Mouse (Mus musculus): ENCODE data around the gene Usp3. TPM values are rescaled to one million over a fixed set of nuclear protein-coding genes. Genes with fewer than 3 reads are reported as not detected.

Gene Usp3
- polyA plus RNA-seq, 1 experiment from 2014 or later: 106 TPM

DNA sequence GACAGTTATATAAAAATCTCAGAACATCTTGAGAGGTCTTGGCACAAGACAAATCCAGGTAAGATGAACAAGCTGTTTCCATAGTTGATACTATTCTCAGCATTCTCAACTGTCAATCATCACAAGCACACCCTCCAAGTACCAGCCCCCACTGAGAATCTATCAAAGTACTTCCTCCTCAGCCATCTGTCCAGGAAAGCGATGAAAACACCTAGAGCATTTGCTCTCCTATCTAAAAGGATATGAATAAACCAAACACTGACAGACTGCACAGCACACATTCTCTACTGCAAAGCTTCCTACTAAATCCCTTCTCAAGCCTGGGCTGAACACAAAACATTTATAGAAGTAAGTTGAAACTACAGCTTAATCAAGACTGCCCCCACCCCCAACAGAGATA is 6.4 kb downstream of the Usp3 start:
- H3K36me3 ChIP-seq (ENCODE audit: control insufficient read depth, insufficient read depth, low read length): no peaks in the 10 kb centered on the region
- no peak overlapping the region for H3K4me3 ChIP-seq (ENCODE audit: low read depth, low read length)
- H3K27ac ChIP-seq (ENCODE audit: low read depth, low read length): no peak overlapping the region
- ATAC-seq (ENCODE audit: insufficient read depth, low FRiP score, low TSS enrichment) (no peak), DNase-seq (ENCODE audit: low spot score) (no peak)
- no peaks in the 10 kb centered on the region for H3K27me3 ChIP-seq (ENCODE audit: control insufficient read depth, insufficient read depth, low read length)
- 74% methylated on average over 1 of the region's 1 CpGs for WGBS
- H3K9me3 ChIP-seq (ENCODE audit: control insufficient read depth, low read length): no peaks in the 10 kb centered on the region
- H3K9ac ChIP-seq (ENCODE audit: low read length): no peak overlapping the region
- no peak overlapping the region for H3K4me2 ChIP-seq (ENCODE audit: low read depth)
- H3K4me1 ChIP-seq (ENCODE audit: control insufficient read depth, insufficient read depth, low read length): peaks cover 6% of the 10 kb centered on the region; the same call in 1 of the 2 replicates

DNA sequence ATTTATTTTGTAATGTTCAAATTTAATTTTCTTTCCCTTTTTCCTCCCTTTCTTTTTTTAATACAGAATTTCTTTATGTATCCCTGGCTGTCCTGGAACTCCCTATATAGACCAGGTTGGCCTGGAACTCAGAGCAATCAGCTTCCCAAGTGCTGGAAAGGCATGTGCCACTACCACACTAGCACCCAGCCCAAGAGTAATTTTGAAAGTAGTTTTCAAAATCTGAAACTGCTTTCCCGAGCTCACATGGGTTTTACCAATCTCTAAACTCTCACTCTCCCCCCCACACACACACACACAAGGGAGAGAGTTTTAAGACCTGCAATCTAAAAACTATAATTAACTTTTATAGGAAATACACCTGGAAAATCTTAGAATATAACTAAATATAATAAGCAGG is 7.8 kb downstream of the Usp3 start:
- no peak for ATAC-seq (ENCODE audit: insufficient read depth, low FRiP score, low TSS enrichment)
- H3K4me2 ChIP-seq (ENCODE audit: low read depth): no peak overlapping the region
- H3K27me3 ChIP-seq (ENCODE audit: control insufficient read depth, insufficient read depth, low read length): no peaks in the 10 kb centered on the region
- no peak for DNase-seq (ENCODE audit: low spot score)
- no peak overlapping the region for H3K4me3 ChIP-seq (ENCODE audit: low read depth, low read length)
- H3K4me1 ChIP-seq (ENCODE audit: control insufficient read depth, insufficient read depth, low read length): 0 out of 2 replicates have a peak, but pooled peaks cover 3% of the 10 kb centered on the region
- 81% methylated on average over 1 of the region's 1 CpGs for WGBS
- H3K27ac ChIP-seq (ENCODE audit: low read depth, low read length): no peak overlapping the region
- no peaks in the 10 kb centered on the region for H3K36me3 ChIP-seq (ENCODE audit: control insufficient read depth, insufficient read depth, low read length)
- no peak overlapping the region for H3K9ac ChIP-seq (ENCODE audit: low read length)
- H3K9me3 ChIP-seq (ENCODE audit: control insufficient read depth, low read length): no peaks in the 10 kb centered on the region

DNA sequence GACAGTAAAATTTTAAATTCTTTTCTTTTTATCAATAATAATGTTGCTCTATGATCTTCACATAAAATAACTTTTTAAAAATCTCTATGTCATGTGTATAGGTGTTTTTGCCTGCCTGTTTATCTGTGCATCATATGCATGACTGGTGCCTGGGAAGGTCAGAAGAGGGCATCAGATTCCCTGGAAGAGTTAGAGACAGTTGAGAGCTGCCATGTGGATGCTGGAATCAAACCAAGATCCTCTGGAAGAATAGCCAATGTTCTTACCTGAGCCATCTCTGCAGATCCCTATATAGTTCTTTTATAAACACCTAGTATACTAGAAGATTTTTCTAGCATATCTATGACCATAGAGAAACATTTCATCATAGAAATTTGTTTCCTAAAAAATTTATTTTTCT is 8.8 kb downstream of the Usp3 start:
- H3K4me2 ChIP-seq (ENCODE audit: low read depth): no peak overlapping the region
- H3K27ac ChIP-seq (ENCODE audit: low read depth, low read length): no peak overlapping the region
- H3K4me3 ChIP-seq (ENCODE audit: low read depth, low read length): no peak overlapping the region
- ATAC-seq (ENCODE audit: insufficient read depth, low FRiP score, low TSS enrichment) (no peak), DNase-seq (ENCODE audit: low spot score) (no peak)
- H3K36me3 ChIP-seq (ENCODE audit: control insufficient read depth, insufficient read depth, low read length): no peaks in the 10 kb centered on the region
- no peaks in the 10 kb centered on the region for H3K27me3 ChIP-seq (ENCODE audit: control insufficient read depth, insufficient read depth, low read length)
- H3K9me3 ChIP-seq (ENCODE audit: control insufficient read depth, low read length): no peaks in the 10 kb centered on the region
- H3K4me1 ChIP-seq (ENCODE audit: control insufficient read depth, insufficient read depth, low read length): no peaks in the 10 kb centered on the region
- H3K9ac ChIP-seq (ENCODE audit: low read length): no peak overlapping the region

DNA sequence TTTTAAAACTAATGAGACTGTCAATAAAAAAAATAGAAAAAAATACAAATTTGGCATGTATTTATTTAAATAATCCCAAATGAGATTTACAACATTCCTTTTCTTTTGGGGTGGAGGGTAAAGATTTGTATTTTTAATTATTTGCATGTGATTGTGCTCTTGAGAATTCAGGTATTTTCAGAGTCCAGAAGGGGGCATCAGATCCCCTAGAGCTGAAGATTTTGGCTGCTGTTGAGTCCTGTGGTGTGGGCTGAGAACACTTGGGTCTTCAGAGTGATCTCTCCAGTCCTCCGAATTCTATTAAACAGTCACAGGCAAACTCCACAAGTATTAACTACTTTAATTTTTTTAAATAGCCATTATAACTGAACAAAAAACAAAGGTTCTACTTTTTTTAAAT is 9.7 kb downstream of the Usp3 start:
- Histone ChIP-seq H3K36me3 (ENCODE audit: control insufficient read depth, insufficient read depth, low read length) (no peaks in the 10 kb centered on the region), H3K27ac (ENCODE audit: low read depth, low read length) (no peak overlapping the region), H3K4me1 (ENCODE audit: control insufficient read depth, insufficient read depth, low read length) (no peaks in the 10 kb centered on the region), H3K9ac (ENCODE audit: low read length) (no peak overlapping the region), H3K9me3 (ENCODE audit: control insufficient read depth, low read length) (no peaks in the 10 kb centered on the region), H3K27me3 (ENCODE audit: control insufficient read depth, insufficient read depth, low read length) (no peaks in the 10 kb centered on the region), H3K4me2 (ENCODE audit: low read depth) (no peak overlapping the region), H3K4me3 (ENCODE audit: low read depth, low read length) (no peak overlapping the region)
- no peak for DNase-seq (ENCODE audit: low spot score)
- no peak for ATAC-seq (ENCODE audit: insufficient read depth, low FRiP score, low TSS enrichment)
- 82% methylated on average over 1 of the region's 1 CpGs for WGBS

DNA sequence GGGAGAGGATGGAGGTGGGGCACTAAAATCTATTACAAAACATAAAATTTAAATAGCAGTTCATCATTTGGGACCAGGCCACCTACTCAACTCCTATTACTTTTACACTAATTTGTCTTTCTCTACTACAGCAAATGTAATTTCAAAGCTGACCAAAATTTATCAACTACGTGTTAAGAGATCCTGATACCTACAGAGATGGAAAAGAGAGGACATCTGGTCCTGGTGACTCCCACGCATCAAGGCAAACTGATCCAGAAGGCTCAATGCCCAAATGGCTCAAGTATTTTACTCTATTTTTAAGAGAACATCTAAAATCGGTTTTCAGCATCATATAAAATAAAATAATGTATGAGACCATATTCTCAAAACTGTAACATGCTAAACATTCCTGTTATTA is 11.2 kb downstream of the Usp3 start:
- WGBS: 88% methylated on average over 3 of the region's 3 CpGs
- H3K9ac ChIP-seq (ENCODE audit: low read length): no peak overlapping the region
- no peak for ATAC-seq (ENCODE audit: insufficient read depth, low FRiP score, low TSS enrichment)
- no peaks in the 10 kb centered on the region for H3K9me3 ChIP-seq (ENCODE audit: control insufficient read depth, low read length)
- DNase-seq (ENCODE audit: low spot score): no peak
- H3K4me2 ChIP-seq (ENCODE audit: low read depth): no peak overlapping the region
- no peak overlapping the region for H3K27ac ChIP-seq (ENCODE audit: low read depth, low read length)
- H3K4me3 ChIP-seq (ENCODE audit: low read depth, low read length): no peak overlapping the region
- H3K27me3 ChIP-seq (ENCODE audit: control insufficient read depth, insufficient read depth, low read length): no peaks in the 10 kb centered on the region
- no peaks in the 10 kb centered on the region for H3K36me3 ChIP-seq (ENCODE audit: control insufficient read depth, insufficient read depth, low read length)
- no peaks in the 10 kb centered on the region for H3K4me1 ChIP-seq (ENCODE audit: control insufficient read depth, insufficient read depth, low read length)

DNA sequence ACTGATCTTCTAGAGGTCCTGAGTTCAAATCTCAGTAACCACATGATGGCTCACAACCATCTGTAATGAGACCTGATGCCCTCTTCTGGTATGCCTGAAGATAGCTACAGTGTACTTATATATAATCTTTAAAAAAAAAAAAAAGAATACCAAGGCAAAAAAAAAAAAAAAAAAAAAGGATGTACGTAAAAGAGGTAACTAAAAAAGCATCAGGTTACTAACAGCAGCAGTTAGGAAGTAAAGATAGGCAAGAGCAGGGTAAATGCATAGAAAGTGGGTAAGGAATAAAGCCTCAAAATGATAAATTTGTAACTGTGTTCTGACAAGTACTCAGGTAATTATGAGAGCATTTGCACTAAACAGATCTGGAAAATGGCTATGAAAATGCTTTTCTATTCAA is 12.2 kb downstream of the Usp3 start:
- no peak for DNase-seq (ENCODE audit: low spot score)
- no peak overlapping the region for H3K27ac ChIP-seq (ENCODE audit: low read depth, low read length)
- H3K9me3 ChIP-seq (ENCODE audit: control insufficient read depth, low read length): no peaks in the 10 kb centered on the region
- no peak overlapping the region for H3K9ac ChIP-seq (ENCODE audit: low read length)
- H3K36me3 ChIP-seq (ENCODE audit: control insufficient read depth, insufficient read depth, low read length): no peaks in the 10 kb centered on the region
- H3K4me1 ChIP-seq (ENCODE audit: control insufficient read depth, insufficient read depth, low read length): no peaks in the 10 kb centered on the region
- WGBS: 81% methylated on average over 1 of the region's 1 CpGs
- no peaks in the 10 kb centered on the region for H3K27me3 ChIP-seq (ENCODE audit: control insufficient read depth, insufficient read depth, low read length)
- H3K4me2 ChIP-seq (ENCODE audit: low read depth): no peak overlapping the region
- no peak overlapping the region for H3K4me3 ChIP-seq (ENCODE audit: low read depth, low read length)
- no peak for ATAC-seq (ENCODE audit: insufficient read depth, low FRiP score, low TSS enrichment)

DNA sequence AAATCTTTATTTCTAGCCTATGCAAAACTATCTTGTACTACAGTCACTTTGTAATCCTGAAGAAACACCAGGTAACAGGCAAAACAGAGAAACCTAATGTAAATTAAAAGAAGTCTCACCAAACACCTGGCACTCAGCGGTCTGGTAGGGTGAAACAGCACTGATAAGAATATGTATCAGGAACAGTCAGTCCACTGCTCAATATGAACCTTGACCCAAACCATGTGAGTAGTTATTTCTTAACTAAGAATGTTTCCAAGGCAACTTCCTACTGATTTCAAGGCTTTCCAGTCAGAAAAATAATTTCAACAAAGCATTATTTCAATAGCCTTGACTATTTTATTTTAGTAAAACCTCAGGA is 17.1 kb downstream of the Usp3 start:
- Histone ChIP-seq H3K4me2 (ENCODE audit: low read depth) (no peak overlapping the region), H3K4me3 (ENCODE audit: low read depth, low read length) (no peak overlapping the region), H3K27ac (ENCODE audit: low read depth, low read length) (no peak overlapping the region), H3K9me3 (ENCODE audit: control insufficient read depth, low read length) (no peaks in the 10 kb centered on the region), H3K36me3 (ENCODE audit: control insufficient read depth, insufficient read depth, low read length) (no peaks in the 10 kb centered on the region), H3K9ac (ENCODE audit: low read length) (no peak overlapping the region), H3K4me1 (ENCODE audit: control insufficient read depth, insufficient read depth, low read length) (no peaks in the 10 kb centered on the region), H3K27me3 (ENCODE audit: control insufficient read depth, insufficient read depth, low read length) (no peaks in the 10 kb centered on the region)
- 95% methylated on average over 1 of the region's 1 CpGs for WGBS
- no peak for DNase-seq (ENCODE audit: low spot score)
- no peak for ATAC-seq (ENCODE audit: insufficient read depth, low FRiP score, low TSS enrichment)

DNA sequence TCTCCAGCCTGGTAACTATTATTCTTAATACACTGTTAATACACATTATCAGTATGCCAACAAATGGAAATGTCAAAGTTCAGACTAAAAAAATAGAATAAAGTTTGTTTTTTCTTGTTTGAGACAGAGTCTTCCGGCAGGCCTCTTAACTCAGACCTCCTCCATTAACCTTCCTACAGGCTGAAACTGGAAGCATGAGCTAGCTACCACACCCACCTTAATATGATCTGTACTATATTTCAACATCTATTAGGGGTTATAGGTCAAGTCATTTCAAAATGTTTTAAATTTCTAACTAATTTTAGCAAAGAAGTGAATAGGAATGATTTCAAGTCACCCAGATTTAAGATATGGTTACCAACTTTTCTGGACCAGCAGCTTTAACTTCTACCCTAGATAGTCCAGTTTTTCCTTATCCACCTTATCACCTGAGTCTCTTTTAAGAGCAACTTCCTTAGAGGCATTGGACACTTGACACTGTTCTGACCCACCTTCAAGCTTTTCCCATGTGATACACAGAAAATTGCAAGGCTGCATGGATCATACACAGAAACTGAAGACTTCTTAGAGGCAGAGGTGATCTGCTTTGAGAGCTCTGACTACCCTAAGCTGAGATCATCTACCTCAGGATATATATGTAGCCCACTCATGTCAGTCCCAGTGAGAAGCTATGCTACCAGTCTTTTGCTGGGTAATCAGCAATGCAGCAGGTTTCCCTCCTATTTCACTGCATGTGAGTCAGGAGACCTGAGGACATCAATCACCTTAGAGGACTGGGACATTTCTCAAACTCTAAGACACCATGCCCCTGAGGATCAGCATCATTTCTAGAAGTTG is 17.7 kb downstream of the Usp3 start:
- 92% methylated on average over 1 of the region's 1 CpGs for WGBS

DNA sequence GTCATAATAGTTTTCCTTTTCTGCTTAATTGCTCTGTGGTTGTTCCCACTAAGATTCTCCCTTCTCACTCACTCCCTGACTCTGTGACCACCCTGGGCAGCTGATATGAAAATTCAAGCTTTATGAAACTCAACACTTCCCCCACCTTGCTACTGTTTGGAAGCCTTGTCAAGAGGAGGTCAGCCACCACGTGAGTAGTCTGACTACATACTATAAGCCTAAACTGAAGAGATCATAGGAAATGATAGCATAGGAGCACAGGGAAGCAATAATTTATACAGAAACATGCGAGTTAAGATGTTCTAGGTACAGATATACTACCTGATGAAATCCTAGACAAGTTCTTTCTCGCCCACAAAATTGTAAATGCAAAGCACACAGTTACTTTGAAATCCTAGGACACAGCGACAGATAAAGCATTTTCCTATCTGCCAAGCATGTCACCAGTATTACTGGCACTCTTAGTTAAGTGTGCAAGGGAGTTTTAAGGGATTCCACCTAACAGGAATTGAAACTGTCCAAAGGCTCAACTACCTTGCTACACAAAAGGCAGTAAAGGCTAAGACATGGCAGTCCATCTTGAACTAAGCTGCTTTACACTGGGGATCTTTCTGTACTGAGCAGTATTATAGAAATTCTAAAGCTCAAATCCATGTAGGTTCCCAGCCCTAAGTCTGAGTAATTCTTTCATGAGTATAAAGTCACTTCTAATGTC is 20.8 kb downstream of the Usp3 start:
- H3K36me3 ChIP-seq (ENCODE audit: control insufficient read depth, insufficient read depth, low read length): no peaks in the 10 kb centered on the region
- no peak overlapping the region for H3K27ac ChIP-seq (ENCODE audit: low read depth, low read length)
- no peak overlapping the region for H3K9ac ChIP-seq (ENCODE audit: low read length)
- WGBS: 84% methylated on average over 4 of the region's 4 CpGs
- H3K4me2 ChIP-seq (ENCODE audit: low read depth): no peak overlapping the region
- DNase-seq (ENCODE audit: low spot score): no peak
- no peaks in the 10 kb centered on the region for H3K4me1 ChIP-seq (ENCODE audit: control insufficient read depth, insufficient read depth, low read length)
- ATAC-seq (ENCODE audit: insufficient read depth, low FRiP score, low TSS enrichment): no peak
- H3K9me3 ChIP-seq (ENCODE audit: control insufficient read depth, low read length): no peaks in the 10 kb centered on the region
- H3K27me3 ChIP-seq (ENCODE audit: control insufficient read depth, insufficient read depth, low read length): no peaks in the 10 kb centered on the region
- H3K4me3 ChIP-seq (ENCODE audit: low read depth, low read length): no peak overlapping the region

More for the DNA sequence above, 17.7 kb downstream of the Usp3 start:
- H3K4me2 ChIP-seq (ENCODE audit: low read depth): no peak overlapping the region
- no peak overlapping the region for H3K27ac ChIP-seq (ENCODE audit: low read depth, low read length)
- no peaks in the 10 kb centered on the region for H3K4me1 ChIP-seq (ENCODE audit: control insufficient read depth, insufficient read depth, low read length)
- H3K9me3 ChIP-seq (ENCODE audit: control insufficient read depth, low read length): no peaks in the 10 kb centered on the region
- H3K4me3 ChIP-seq (ENCODE audit: low read depth, low read length): no peak overlapping the region
- H3K27me3 ChIP-seq (ENCODE audit: control insufficient read depth, insufficient read depth, low read length): no peaks in the 10 kb centered on the region
- ATAC-seq (ENCODE audit: insufficient read depth, low FRiP score, low TSS enrichment) (no peak), DNase-seq (ENCODE audit: low spot score) (no peak)
- no peak overlapping the region for H3K9ac ChIP-seq (ENCODE audit: low read length)
- no peaks in the 10 kb centered on the region for H3K36me3 ChIP-seq (ENCODE audit: control insufficient read depth, insufficient read depth, low read length)
